Mouse (Mus musculus): Measurements from ENCODE around the gene Ankrd28.
"Not testable (repeated sequence)": the region's sequence is repeated elsewhere in the genome, so short reads cannot be mapped to it uniquely, and the experiment has no call there.

The Ankrd28 gene

DNA sequence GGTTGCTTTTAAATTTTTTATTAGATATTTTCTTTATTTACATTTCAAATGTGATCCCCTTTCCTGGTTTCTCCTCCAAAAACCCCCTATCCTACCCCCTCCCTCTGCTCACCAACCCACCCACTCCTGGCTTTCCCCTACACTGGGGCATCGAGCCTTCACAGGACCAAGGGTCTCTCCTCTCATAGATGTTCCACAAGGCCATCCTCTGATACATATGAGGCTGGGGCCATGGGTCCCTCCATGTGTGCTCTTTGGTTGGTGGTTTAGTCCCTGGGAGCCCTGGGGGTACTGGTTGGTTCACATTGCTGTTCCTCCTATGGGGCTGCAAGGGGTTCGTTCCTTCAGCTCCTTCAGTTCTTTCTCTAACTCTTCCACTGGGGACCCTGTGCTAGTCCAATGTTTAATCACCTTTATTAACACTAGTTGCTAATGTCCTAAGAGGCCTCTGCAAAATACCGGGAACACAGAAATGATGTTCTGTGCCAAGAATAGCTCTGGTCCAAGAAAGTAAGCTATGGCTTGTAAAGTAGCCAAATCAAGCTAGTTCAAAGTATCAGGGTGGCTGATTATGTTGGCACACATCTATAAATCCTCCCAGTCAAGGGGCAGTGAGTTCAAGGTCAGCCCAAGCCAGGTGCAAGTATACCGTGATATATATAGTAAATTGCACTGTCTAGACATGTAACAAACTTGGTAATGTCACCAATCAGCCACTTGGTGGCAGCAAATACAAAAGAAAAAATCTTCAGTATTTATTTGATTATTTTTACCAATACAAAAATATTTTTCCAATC lies 36.3 kb downstream of the Ankrd28 start:
- peak; percentile 24 to 47 for DNase-seq

DNA sequence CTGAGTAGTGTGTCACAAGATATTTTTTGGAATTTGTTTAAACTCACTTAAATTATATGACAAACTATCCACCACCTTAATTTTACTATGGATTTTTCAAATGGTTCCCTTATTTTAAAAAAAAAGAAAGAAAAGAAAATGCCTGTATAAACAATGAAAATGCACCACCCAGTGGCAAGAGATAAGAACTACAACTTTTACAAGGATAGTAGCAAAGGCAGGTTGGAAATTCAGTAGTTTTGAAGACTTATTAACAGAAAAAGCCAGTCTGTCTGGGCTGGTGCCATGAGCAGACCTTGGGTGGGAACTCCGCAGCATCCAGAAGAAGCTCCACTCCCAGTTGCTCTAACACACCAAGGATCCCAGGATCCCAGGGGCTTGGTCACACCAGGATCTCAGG lies 39.7 kb downstream of the Ankrd28 start:
- DNase-seq, result peak; percentile 36

DNA sequence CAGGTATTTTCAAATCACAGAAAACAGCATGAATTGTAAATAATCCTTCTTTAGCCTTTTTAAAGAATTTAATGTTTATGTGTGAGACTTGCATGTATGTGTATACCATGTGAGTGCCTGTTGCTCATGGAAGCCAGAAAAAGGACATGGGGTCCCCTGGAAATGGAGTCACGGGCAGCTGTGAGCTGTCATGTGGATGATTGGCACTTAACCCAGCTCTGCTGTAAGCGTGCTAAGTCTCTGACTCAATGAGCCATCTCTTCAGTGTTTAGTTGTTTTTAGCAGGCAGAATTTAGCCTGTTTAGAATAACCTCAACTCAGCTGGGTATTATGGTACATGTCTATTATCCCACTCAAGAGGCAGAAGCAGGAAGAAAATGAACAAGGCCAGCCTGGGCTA lies 43.5 kb downstream of the Ankrd28 start:
- no peak for DNase-seq

DNA sequence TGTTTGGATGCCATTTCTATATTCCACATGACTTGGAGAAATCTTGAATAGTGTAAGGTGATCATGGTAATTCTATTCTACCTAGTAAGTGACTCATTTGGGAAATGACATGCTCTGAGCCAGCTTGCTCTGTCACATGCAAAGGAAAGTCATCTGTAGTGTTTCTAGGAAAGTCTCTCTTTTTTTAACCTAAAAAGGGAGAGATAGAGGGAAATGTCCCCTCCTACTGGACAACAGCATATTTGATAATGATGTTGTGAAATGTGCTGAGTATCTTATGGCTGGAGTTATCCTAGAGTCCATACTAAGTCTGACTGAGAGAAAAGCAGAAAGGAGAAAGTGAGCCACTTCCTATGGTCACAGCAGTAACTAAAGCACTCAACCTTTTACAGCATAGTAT lies 44.8 kb downstream of the Ankrd28 start:
- DNase-seq, result no peak

DNA sequence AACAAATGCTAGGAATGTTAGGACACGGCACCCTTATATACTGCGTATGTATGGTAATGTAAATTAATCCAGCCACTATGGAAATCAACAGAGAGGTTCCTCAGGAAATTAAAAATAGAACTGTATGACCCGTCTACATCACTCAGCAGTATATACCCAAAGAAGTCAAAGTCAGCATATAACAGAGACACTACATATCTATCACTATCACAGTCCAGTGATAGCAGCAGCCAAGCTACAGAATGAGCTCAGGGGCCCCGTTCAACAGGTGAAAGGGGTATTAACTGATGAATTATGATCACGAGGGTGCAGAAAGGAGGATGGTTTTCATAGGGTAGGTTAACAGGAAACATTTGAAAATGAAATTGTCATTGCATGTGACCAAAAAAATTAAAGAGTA lies 45.5 kb downstream of the Ankrd28 start:
- DNase-seq, result no peak

GRCm38 (mm10) chr14:31781309-31782049 lies 49.0 kb downstream of the Ankrd28 start:
- DNase-seq, result peak; percentile 35 to 46

DNA sequence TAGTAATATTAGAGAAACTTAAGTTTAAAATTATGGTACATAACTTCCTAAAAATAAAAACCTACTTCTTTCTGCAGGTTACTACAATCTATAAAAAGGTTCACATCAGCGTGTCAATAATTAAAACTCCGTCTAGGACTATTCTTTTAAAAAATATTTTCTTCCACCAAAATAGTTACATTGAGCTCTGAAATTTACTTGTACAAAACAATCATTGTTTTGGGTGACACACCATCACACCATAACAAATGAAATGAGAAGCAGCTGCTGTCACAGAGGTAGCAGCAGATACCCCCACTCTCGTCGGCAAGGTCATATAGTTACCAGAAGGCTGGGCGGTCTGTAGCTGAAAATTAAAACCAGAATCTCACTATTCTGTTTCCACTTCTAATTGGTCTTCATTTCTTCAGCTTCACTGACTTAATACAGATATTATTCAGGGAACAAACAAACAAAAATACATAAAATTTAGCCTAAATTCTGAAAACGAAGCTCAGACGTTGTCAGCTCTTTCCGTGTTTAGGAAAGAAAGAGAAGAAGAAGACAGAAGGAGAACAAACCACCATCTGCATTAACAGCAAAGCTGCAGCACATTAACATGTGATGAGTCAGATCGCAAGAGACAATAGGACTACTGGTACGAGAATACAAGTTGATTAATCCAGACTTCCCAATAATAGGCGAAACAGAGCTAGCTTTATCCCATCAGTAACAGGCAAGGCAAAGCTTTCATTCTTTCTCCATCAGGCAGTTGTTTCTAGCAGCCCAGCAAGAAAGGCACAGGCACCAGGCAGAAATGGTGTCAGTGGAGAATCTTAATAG lies 49.8 kb downstream of the Ankrd28 start:
- DNase-seq, result peak; percentile 13 to 25

DNA sequence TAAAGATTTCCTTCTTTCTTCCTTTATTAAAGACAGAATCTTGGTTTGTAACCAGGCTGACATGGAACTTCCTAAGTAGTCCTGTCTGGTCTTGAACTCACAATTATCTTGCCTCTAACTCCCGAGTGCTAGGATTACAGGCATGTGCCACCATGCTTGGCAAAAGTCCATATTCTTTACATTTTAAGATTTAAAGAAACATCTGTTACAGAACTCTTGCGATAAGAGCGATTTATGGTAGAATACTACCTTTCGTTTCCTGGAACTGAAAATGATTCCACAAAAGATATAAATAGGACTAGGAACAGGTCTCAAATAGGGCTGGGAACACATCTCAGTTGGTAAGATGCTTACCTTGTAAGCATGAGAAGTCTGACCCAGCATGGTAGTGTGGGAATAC lies 56.9 kb downstream of the Ankrd28 start:
- no peak for DNase-seq

GRCm38 (mm10) chr14:31772251-31772650 lies 58.2 kb downstream of the Ankrd28 start:
- DNase-seq, result no peak

DNA sequence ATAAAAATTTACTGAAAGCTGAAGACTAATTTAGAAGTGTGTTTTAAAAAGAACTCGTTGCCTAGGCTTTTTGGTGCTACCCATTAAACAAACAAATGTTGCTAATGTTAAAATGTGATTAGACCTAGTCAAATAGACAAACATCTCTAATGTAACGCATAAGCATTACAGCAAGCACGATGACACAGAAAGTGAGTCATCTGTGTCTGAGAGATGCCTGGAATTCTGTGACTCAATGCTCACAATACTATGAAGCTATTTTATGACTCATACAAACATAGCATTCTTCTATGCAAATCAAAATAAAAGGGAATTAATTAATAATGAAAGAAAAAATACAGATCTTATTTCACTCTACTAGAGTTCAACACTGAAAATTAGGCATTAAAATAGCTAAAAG lies 61.9 kb downstream of the Ankrd28 start:
- no peak for DNase-seq

GRCm38 (mm10) chr14:31764083-31764482 lies 66.4 kb downstream of the Ankrd28 start:
- DNase-seq, result no peak

- DNase-seq, result peak in 1 of 2 experiments; percentile 11
These were observed 68.7 kb downstream of the Ankrd28 start for GRCm38 (mm10) chr14:31761727-31762126.

DNA sequence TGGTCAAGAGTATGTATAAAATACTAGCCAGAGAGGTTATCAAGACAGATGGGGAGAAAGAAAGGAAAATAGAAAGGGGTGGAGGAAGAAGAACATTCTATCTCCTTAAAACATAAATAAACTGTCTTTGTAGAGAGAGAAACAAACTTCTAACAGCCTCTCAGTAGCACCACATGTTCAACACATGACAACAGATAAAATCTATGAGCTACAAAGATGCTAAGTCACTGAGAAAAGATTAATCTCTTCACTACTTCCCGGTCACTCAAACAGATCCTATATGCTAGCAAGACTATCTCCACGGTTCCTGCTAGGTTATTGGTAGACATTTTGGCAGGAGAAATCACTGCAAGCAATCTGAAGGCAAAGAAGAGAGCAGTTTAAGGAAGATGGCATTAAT lies 71.3 kb downstream of the Ankrd28 start:
- DNase-seq, result no peak

DNA sequence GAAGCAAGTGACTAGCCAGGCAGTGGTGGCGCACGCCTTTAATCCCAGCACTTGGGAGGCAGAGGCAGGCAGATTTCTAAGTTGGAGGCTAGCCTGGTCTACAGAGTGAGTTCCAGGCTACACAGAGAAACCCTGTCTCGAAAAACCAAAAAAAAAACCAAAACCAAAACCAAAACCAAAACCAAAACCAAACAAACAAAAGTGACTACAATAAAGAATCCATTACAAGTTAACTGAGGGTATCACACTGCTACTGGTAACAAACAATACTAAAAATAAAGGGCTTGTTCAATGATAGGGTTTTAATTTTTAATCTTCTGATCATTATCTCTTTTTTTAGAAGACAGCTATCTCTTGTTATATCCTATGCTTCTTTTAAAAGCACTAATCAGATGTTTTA lies 72.0 kb downstream of the Ankrd28 start:
- not testable (repeated sequence) for DNase-seq

GRCm38 (mm10) chr14:31748239-31748873 lies 82.1 kb downstream of the Ankrd28 start:
- no peak for DNase-seq

DNA sequence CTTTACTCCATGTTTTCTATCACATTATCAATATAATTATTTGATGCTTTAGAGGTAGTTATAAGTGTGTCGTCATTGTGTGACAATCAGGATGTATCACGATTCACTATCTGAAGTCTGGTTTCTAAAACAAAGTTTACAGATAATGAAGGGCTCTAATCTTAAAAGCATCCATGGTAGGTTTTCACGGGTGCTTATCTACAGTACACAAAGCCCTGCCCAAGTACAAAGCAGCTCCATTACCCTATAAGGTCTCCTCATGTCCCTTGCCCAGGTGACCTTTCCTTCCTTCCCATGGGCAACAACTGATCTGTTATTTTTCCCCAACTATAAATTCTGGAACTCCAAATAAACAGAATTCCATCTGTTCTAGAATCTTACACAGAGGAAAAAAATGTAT lies 87.9 kb downstream of the Ankrd28 start:
- DNase-seq, result no peak

DNA sequence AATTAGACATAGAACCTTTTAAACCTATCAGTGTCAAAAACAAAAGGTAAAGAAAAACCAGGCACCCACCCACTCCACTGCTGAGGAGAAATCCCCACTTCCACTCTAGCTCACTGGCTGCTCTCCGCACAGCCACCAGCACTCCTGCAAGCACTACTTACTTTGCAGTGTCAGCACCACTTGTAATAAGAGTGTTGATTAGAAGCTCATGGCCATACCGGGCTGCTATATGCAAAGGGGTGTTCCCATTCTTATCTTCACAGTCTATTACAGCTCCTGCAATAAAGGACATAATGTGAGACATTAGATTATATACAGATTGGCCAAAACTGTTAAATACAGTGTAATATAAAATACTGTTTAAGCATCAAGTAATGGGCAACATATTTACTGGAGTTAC lies 95.6 kb downstream of the Ankrd28 start:
- DNase-seq, result no peak

DNA sequence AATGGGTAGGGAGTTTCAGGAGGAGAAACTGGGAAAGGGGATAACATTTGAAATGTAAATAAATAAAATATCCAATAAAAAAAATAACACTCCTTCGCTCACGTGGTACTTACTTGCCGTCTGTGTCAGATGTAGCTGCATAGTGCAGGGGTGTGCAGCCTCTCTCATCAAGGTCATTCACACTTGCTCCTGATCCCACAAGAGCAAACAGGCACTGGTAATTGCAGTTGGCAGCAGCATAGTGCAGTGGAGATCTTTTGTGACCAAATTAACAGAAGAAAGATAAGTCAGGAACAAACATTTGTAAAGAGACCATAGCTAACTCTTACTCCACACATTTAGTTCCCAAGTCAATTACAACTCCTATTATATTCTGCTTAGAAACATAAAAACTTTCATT lies 102.9 kb downstream of the Ankrd28 start:
- DNase-seq, result no peak

DNA sequence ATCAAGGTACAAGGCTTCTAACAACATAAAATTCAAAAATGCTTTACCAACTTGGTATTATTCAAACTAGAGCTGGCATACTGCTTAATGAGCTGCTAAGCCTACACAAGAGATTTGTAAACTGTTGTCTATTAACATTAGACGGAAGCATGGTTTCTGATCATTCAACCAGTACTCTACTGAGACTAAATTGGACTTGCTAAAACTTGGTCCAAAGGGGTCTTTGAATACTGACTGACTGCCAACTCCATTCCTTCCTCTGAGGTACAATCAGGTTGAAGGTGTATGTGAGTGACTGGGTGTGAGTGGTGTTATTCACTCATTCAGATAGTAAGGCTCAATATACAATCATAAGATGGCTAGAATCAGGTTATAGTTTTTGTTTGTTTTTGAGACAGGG lies 107.7 kb downstream of the Ankrd28 start:
- no peak for DNase-seq

DNA sequence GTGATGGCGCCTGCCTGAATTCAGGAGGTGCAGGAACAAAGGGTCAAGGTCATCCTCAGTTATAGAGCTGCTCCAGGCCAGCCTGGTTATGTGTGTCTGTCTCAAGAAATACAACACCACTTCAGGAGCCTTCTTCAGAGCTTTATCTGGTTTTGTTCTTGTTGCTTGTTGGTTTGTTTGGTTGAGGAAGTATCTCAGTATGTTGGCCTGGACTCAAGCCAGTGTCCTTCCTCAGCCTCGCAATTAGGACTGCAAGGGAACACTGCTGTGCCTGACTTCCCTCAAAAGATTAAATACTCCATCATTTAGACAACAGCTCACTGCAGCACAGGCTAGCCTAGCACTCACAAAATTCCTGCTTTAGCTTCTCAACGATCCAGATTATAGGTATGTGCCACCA lies 109.2 kb downstream of the Ankrd28 start:
- DNase-seq, result no peak

DNA sequence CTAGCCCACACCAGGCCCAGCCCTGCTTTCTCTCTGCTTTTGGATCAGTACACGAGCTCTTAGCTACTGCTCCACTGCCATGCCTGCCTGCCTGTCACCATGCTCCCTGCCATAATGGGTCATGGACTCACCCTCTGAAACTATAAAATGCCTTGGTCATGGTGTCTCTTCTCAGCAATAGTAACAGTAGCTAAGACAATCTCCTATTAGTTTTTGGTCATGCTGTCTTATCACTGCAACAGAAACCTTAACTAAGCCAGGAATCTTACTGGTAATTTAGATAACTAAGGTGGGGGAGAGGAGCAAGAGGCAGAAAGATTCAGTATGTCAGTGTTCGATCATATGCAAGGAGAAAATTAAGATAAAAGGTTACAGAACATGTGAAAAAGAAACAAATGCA lies 112.1 kb downstream of the Ankrd28 start:
- DNase-seq, result no peak

DNA sequence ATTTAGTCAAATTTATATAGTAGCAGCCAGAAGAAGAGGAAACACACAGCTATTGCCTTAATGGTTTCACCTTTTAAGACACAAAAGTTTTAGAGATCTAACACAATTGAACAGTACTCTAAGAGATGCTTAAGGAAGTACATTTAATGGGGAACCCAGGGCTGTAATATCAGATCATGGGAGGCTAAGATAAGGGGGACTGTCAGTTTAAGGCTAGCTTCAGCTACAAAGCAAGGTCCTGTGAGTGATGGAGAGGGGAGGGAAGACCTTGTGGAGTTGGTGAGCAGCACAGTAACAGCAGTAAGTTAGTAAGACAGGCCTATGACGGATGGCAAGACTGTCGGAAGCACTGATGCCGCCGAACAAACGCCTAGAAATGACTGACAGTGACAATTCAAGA lies 113.1 kb downstream of the Ankrd28 start:
- no peak for DNase-seq

DNA sequence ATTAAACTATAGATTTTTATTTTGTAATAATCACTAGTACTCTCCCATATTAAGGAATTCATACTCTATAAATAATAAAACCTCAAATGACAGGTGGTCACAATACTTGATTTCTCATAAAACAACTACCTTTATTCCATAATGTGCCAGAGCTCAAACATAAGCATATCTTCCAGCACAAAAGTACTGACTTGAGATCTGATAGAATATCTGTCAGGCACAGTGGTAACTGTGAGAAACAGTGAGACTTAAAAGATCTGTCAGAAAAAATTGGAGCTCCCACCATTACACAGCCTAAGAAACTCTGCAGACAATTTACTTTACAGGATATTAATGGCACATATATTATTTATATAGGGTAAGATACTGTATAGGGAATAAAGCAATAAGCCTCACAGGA lies 114.8 kb downstream of the Ankrd28 start:
- no peak for DNase-seq

All from B cell, adult 2 months (primary cell).